Mouse (Mus musculus) intestine, embryonic 14.5 days (tissue): ENCODE results near the gene Osgep. TPM values are rescaled to one million over a fixed set of nuclear protein-coding genes. Genes with fewer than 3 reads are reported as not detected.
"Not testable (repeated sequence)": the region's sequence is repeated elsewhere in the genome, so short reads cannot be mapped to it uniquely, and the experiment has no call there.

ENCODE experiments used
- ATAC-seq: fragments of 200-750 bp; cut with Nextera tagmentation; replicated peaks from 2 replicates; pipeline ENCODE4 v1.8.0; 2017; ENCODE audit warnings: low read depth, moderate number of reproducible peaks, moderate TSS enrichment, moderate library complexity; ENCODE audit not compliant: low FRiP score, low TSS enrichment
- DNase-seq: peaks from one replicate; pipeline ENCODE4 v3.0.0-alpha.2; 2018; ENCODE audit warnings: low spot score
- H3K27ac ChIP-seq: fragments of 300-500 bp; sonication (generic); 2 replicates; pipeline ENCODE4 v1.5.1; 2014; ENCODE audit warnings: low read depth, mild to moderate bottlenecking, control low read depth
- H3K27me3 ChIP-seq: fragments of 300-500 bp; sonication (generic); replicated peaks from 2 replicates; pipeline ENCODE4 v1.6.1; 2014; ENCODE audit warnings: low read length, control low read depth; ENCODE audit not compliant: control insufficient read depth, insufficient read depth
- H3K36me3 ChIP-seq: fragments of 300-500 bp; sonication (generic); 2 replicates; pipeline ENCODE4 v1.6.1; 2014; ENCODE audit warnings: low read length, control low read depth; ENCODE audit not compliant: control insufficient read depth, insufficient read depth
- H3K4me1 ChIP-seq: fragments of 300-500 bp; sonication (generic); replicated peaks from 2 replicates; pipeline ENCODE4 v1.6.1; 2014; ENCODE audit warnings: low read length, control low read depth, mixed read lengths; ENCODE audit not compliant: control insufficient read depth, insufficient read depth
- H3K4me2 ChIP-seq: fragments of 300-500 bp; sonication (generic); 2 replicates; pipeline ENCODE4 v1.6.1; 2014; ENCODE audit warnings: low read length
- H3K4me3 ChIP-seq: fragments of 300-500 bp; sonication (generic); 2 replicates; pipeline ENCODE4 v1.5.1; 2014; ENCODE audit warnings: low read depth, low read length, control low read depth, mixed read lengths
- H3K9ac ChIP-seq: fragments of 300-500 bp; sonication (generic); 2 replicates; pipeline ENCODE4 v1.6.1; 2014; ENCODE audit warnings: mild to moderate bottlenecking, low read length
- H3K9me3 ChIP-seq: fragments of 300-500 bp; sonication (generic); 2 replicates; pipeline ENCODE4 v1.6.1; 2016; ENCODE audit warnings: low read length, control low read depth; ENCODE audit not compliant: control insufficient read depth
- WGBS: fragments of 180-500 bp; shearing (Covaris S2); extraction: QIAGEN DNeasy Blood & Tissue Kit; methylation state at CpG from one replicate; pipeline ENCODE4 v1.1.7; 2014; 5-methylcytosine and 5-hydroxymethylcytosine counted together
- polyA plus RNA-seq: library from polyadenylated mRNA; unstranded; fragments of >200 nt; fragmentation: Nextera tagmentation; extraction: Ambion mirVana; gene quantifications from 2 replicates; pipeline ENCODE4 v1.2.1, GENCODE M21; 2014

Gene Osgep
- polyA plus RNA-seq, 1 experiment from 2014 or later, result 140 TPM

- not testable (repeated sequence) for H3K27me3 ChIP-seq, H3K27ac ChIP-seq, H3K9ac ChIP-seq, H3K4me2 ChIP-seq, H3K36me3 ChIP-seq, ATAC-seq, H3K4me1 ChIP-seq, H3K4me3 ChIP-seq, DNase-seq, H3K9me3 ChIP-seq
- WGBS, result 86% methylated on average over 2 of the region's 2 CpGs
These were observed 26.7 kb downstream of the Osgep start for GRCm38 (mm10) chr14:50897992-50898391.

DNA sequence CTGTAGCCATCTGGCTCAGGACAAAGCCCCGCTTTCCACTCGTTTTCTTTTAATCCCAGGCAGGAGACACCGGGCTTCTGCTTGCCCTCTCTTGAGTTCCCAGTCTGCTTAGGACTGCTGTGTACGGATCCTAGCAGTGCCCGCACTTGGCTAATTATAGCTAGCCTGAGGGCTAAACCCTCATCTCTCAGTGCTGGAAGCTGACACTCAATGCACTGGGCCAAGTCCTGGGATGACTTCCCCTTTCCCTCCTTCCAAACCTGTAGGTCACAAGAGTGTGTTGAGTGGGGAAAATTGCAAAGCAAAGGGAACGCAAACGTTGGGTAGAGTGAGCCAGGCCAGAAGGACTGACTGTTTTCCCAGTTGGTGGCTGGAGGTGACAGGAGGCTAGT lies 27.3 kb downstream of the Osgep start, which contains the start of gene Klhl33:
Gene Klhl33 (minus strand): TSS at position 134 of the 392 bp plus-strand sequence.
- H3K36me3 ChIP-seq, result no peaks in the 10 kb centered on the region
- 0 out of 2 replicates have a peak, but pooled peaks cover 4% of the 10 kb centered on the region for H3K4me1 ChIP-seq
- H3K9ac ChIP-seq, result peak within 1 kb of the TSS; percentile 45; the same call in 1 of the 2 replicates
- H3K4me2 ChIP-seq, result peak within 1 kb of the TSS; percentile 83
- no peaks in the 10 kb centered on the region for H3K9me3 ChIP-seq
- DNase-seq (no peak), ATAC-seq (no peak)
- H3K27me3 ChIP-seq, result no peaks in the 10 kb centered on the region
- no peak within 1 kb of the TSS for H3K27ac ChIP-seq
- 64% methylated on average over 7 of the region's 7 CpGs for WGBS
- peak within 1 kb of the TSS; percentile 38 for H3K4me3 ChIP-seq

- no peaks in the 10 kb centered on the region for H3K27me3 ChIP-seq
- 0 out of 2 replicates have a peak, but pooled peaks have one; percentile 45 for ATAC-seq
- 20% methylated on average over 23 of the region's 23 CpGs for WGBS
- peak overlapping the region; percentile 45; the same call in 1 of the 2 replicates for H3K9ac ChIP-seq
- peak overlapping the region; percentile 38 for H3K4me3 ChIP-seq
- H3K4me2 ChIP-seq, result peak overlapping the region; percentile 83
- H3K9me3 ChIP-seq, result no peaks in the 10 kb centered on the region
- H3K4me1 ChIP-seq, result 0 out of 2 replicates have a peak, but pooled peaks cover 4% of the 10 kb centered on the region
- no peaks in the 10 kb centered on the region for H3K36me3 ChIP-seq
- H3K27ac ChIP-seq, result no peak overlapping the region
- peak; percentile 64 for DNase-seq
These were observed 27.8 kb downstream of the Osgep start for GRCm38 (mm10) chr14:50896747-50897373.

DNA sequence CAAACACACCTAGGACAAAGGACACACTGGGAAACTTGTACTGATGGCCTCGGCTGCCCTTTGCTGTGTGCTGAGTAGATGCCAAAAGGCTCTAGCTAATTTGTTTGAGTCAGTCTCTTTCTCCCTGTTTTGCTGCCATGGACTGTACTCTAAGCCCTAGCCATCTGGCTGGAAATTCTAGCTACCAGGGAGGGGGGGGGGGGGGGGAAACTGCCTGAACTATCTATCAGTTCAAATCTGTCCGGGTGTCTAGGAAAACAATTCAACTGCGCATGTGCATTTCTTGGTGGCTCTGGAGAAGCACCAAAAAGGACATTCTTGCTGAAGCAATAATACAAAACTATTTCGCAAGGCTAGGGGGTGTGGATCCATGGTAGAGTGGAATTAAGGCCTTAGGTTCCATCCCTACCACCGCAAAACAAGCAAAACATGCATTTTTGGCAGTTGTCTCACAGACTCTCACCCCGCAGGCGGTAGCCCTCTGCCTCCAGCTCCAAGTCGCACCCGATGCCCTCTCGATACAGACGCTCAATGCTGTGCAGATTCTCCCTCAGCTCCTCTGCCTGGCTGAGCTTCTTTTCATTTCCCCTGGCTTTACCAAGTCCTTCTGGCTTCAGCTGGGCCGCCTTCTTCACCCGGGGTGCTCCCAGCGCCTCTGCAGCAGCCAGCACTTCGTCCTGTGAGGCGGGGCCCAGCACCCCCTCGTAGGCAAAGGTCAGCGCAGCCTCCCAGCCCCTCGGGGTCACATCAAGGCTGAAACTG lies 28.5 kb downstream of the Osgep start:
- Histone ChIP-seq H3K4me1 (0 out of 2 replicates have a peak, but pooled peaks cover 4% of the 10 kb centered on the region), H3K27me3 (no peaks in the 10 kb centered on the region), H3K4me3 (peak overlapping the region; percentile 38), H3K4me2 (peak overlapping the region; percentile 83), H3K36me3 (no peaks in the 10 kb centered on the region), H3K9me3 (no peaks in the 10 kb centered on the region), H3K27ac (no peak overlapping the region), H3K9ac (peak overlapping the region; percentile 45; the same call in 1 of the 2 replicates)
- DNase-seq (peak; percentile 65), ATAC-seq (0 out of 2 replicates have a peak, but pooled peaks have one; percentile 13)
- 20% methylated on average over 19 of the region's 19 CpGs for WGBS

GRCm38 (mm10) chr14:50895407-50895806 lies 29.3 kb downstream of the Osgep start:
- Histone ChIP-seq H3K27me3 (no peaks in the 10 kb centered on the region), H3K36me3 (no peaks in the 10 kb centered on the region), H3K27ac (no peak overlapping the region), H3K4me3 (no peak overlapping the region), H3K9ac (no peak overlapping the region), H3K9me3 (no peaks in the 10 kb centered on the region), H3K4me2 (no peak overlapping the region), H3K4me1 (0 out of 2 replicates have a peak, but pooled peaks cover 4% of the 10 kb centered on the region)
- ATAC-seq (no peak), DNase-seq (no peak)

GRCm38 (mm10) chr14:50892541-50893459 lies 31.9 kb downstream of the Osgep start:
- Histone ChIP-seq H3K9ac (no peak overlapping the region), H3K4me1 (0 out of 2 replicates have a peak, but pooled peaks cover 4% of the 10 kb centered on the region), H3K27me3 (no peaks in the 10 kb centered on the region), H3K9me3 (no peaks in the 10 kb centered on the region), H3K4me3 (no peak overlapping the region), H3K27ac (no peak overlapping the region), H3K36me3 (no peaks in the 10 kb centered on the region), H3K4me2 (no peak overlapping the region)
- 78% methylated on average over 22 of the region's 22 CpGs for WGBS
- ATAC-seq (no peak), DNase-seq (no peak)

GRCm38 (mm10) chr14:50892091-50892490 lies 32.6 kb downstream of the Osgep start:
- Histone ChIP-seq H3K4me3 (no peak overlapping the region), H3K4me1 (0 out of 2 replicates have a peak, but pooled peaks cover 4% of the 10 kb centered on the region), H3K27ac (no peak overlapping the region), H3K36me3 (no peaks in the 10 kb centered on the region), H3K27me3 (no peaks in the 10 kb centered on the region), H3K9ac (no peak overlapping the region), H3K9me3 (no peaks in the 10 kb centered on the region), H3K4me2 (no peak overlapping the region)
- no peak for ATAC-seq
- DNase-seq, result no peak
- WGBS, result 87% methylated on average over 7 of the region's 7 CpGs

- H3K27ac ChIP-seq, result no peak overlapping the region
- no peaks in the 10 kb centered on the region for H3K36me3 ChIP-seq
- ATAC-seq, result no peak
These were observed 33.1 kb downstream of the Osgep start for GRCm38 (mm10) chr14:50891621-50892020.

More at GRCm38 (mm10) chr14:50891621-50892020, 33.1 kb downstream of the Osgep start:
- Histone ChIP-seq H3K4me3 (no peak overlapping the region), H3K9me3 (no peaks in the 10 kb centered on the region), H3K9ac (no peak overlapping the region), H3K4me2 (no peak overlapping the region), H3K27me3 (no peaks in the 10 kb centered on the region), H3K4me1 (0 out of 2 replicates have a peak, but pooled peaks cover 4% of the 10 kb centered on the region)
- no peak for DNase-seq
- 89% methylated on average over 8 of the region's 8 CpGs for WGBS
